Mouse (Mus musculus): ENCODE measurements around the gene Bves. TPM values are rescaled to one million over a fixed set of nuclear protein-coding genes. Genes with fewer than 3 reads are reported as not detected.
"Not testable (repeated sequence)": the region's sequence is repeated elsewhere in the genome, so short reads cannot be mapped to it uniquely, and the experiment has no call there.

Bves gene
- polyA plus RNA-seq, 1 experiment = 0.70 TPM

DNA sequence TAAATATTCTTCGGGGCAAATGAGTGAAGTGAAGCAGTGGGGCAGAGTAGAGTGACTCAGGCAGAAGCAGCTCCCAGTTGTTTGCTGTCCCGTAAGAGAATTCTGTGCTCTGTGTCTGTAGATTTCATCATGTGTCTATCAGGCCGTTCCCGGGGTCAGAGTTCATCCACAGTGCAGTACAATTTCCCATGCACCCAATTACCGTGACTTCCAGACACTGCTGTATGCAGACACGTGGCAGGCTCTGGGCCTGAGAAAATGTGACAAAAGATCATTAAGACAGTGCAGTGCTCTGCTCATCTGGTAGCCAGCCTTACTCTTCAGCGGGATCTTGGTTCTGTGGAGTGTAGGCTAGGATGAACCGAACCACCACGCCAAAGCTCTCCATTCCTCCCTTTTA is 9.6 kb downstream of the Bves start:
- Histone ChIP-seq H3K4me3 (ENCODE audit: control insufficient read depth, insufficient read depth, low read length) (no peak overlapping the region), H3K4me1 (replicated peaks; ENCODE audit: control insufficient read depth, insufficient read depth, low read length) (no peaks in the 10 kb centered on the region), H3K27me3 (ENCODE audit: control insufficient read depth, insufficient read depth, low read length) (no peaks in the 10 kb centered on the region), H3K27ac (ENCODE audit: control insufficient read depth, insufficient read depth, low read length) (no peak overlapping the region), H3K36me3 (ENCODE audit: control insufficient read depth, insufficient read depth, low read length) (no peaks in the 10 kb centered on the region)
- no peak for DNase-seq
- TF ChIP-seq POLR2A (IDR thresholded peaks at IDR 0.05; ENCODE audit: control insufficient read depth, extremely low read depth, insufficient read depth, low read length, poor library complexity) (no peak), CTCF (IDR thresholded peaks at IDR 0.05; ENCODE audit: borderline replicate concordance, control insufficient read depth, extremely low read depth, insufficient read depth, low read length, poor library complexity) (no peak)
- 93% methylated on average over 9 of the region's 9 CpGs for WGBS

- not testable (repeated sequence) for H3K36me3 ChIP-seq (ENCODE audit: control insufficient read depth, insufficient read depth, low read length); H3K27ac ChIP-seq (ENCODE audit: control insufficient read depth, insufficient read depth, low read length); H3K4me3 ChIP-seq (ENCODE audit: control insufficient read depth, insufficient read depth, low read length); H3K27me3 ChIP-seq (ENCODE audit: control insufficient read depth, insufficient read depth, low read length); H3K4me1 ChIP-seq (replicated peaks; ENCODE audit: control insufficient read depth, insufficient read depth, low read length); DNase-seq
- 92% methylated on average over 3 of the region's 3 CpGs for WGBS
Measured at GRCm38 (mm10) chr10:45348143-45348542, 12.6 kb downstream of the Bves start.

- Histone ChIP-seq H3K27ac (ENCODE audit: control insufficient read depth, insufficient read depth, low read length) (no peak overlapping the region), H3K36me3 (ENCODE audit: control insufficient read depth, insufficient read depth, low read length) (no peaks in the 10 kb centered on the region), H3K27me3 (ENCODE audit: control insufficient read depth, insufficient read depth, low read length) (no peaks in the 10 kb centered on the region), H3K4me3 (ENCODE audit: control insufficient read depth, insufficient read depth, low read length) (no peak overlapping the region), H3K4me1 (replicated peaks; ENCODE audit: control insufficient read depth, insufficient read depth, low read length) (no peaks in the 10 kb centered on the region)
- no peak for DNase-seq
- WGBS = 93% methylated on average over 6 of the region's 6 CpGs
- no peak for TF ChIP-seq POLR2A (IDR thresholded peaks at IDR 0.05; ENCODE audit: control insufficient read depth, extremely low read depth, insufficient read depth, low read length, poor library complexity)
- TF ChIP-seq CTCF (IDR thresholded peaks at IDR 0.05; ENCODE audit: borderline replicate concordance, control insufficient read depth, extremely low read depth, insufficient read depth, low read length, poor library complexity) = no peak
Measured at GRCm38 (mm10) chr10:45356091-45356490, 20.5 kb downstream of the Bves start.

DNA sequence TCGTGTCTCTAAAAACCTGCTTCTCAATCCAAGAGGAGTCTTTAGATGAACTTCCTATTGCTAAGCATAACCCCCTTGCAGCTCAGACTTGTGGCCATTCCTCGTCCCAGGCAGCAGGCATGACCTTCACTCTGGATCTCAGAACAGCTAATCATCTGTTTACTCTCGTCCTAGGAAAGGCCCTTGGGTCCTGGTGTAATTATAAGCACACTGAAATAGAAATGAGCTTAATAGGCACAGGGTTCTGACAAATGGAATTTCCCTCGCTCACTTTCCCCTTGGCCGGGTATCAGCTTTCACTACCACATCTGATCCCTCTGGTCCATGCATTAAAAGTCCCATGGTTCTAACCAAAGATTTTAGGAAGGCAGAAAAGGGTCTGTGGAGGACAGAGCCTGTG is 27.8 kb downstream of the Bves start:
- no peak overlapping the region for H3K27ac ChIP-seq (ENCODE audit: control insufficient read depth, insufficient read depth, low read length)
- whole genome bisulfite sequencing = 69% methylated on average over 5 of the region's 5 CpGs
- TF ChIP-seq CTCF (IDR thresholded peaks at IDR 0.05; ENCODE audit: borderline replicate concordance, control insufficient read depth, extremely low read depth, insufficient read depth, low read length, poor library complexity) (no peak), POLR2A (IDR thresholded peaks at IDR 0.05; ENCODE audit: control insufficient read depth, extremely low read depth, insufficient read depth, low read length, poor library complexity) (no peak)
- H3K36me3 ChIP-seq (ENCODE audit: control insufficient read depth, insufficient read depth, low read length) = no peaks in the 10 kb centered on the region
- DNase-seq = no peak
- no peak overlapping the region for H3K4me3 ChIP-seq (ENCODE audit: control insufficient read depth, insufficient read depth, low read length)
- H3K4me1 ChIP-seq (replicated peaks; ENCODE audit: control insufficient read depth, insufficient read depth, low read length) = no peaks in the 10 kb centered on the region
- no peaks in the 10 kb centered on the region for H3K27me3 ChIP-seq (ENCODE audit: control insufficient read depth, insufficient read depth, low read length)

DNA sequence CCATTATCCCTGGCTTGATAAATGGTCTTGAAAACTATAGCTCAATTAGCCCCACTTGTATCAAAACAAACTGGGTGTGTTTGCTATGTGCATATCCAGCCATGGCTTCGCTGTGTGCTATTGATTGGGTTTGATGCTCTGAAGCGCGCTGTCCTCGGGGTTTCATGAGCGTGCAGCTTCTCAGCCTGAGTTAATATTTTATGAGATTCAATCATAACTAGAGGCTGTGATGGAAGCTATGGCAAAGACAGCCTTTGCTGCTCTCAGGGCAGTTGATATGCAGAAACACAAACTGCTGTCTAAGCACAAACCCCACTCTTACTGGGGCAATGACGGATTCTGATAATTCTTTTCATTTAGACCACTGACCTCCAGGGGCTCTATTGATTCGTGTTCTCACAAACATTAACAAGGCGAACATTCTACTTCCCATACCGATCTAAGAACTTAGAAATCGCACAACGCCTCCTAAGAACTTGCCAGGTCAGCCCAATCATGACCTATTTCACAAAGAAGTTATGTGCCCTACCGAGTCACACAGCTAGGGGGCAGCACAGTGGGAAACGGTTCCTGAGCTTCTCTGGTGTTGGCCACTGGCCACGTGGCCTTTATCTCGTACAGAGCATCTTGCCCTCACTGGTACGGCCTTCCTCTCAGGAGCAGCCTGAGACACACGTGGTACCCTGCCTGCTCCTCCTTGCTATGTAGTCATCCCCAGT is 31.6 kb downstream of the Bves start:
- Histone ChIP-seq H3K4me3 (ENCODE audit: control insufficient read depth, insufficient read depth, low read length) (no peak overlapping the region), H3K27ac (ENCODE audit: control insufficient read depth, insufficient read depth, low read length) (no peak overlapping the region), H3K4me1 (replicated peaks; ENCODE audit: control insufficient read depth, insufficient read depth, low read length) (no peaks in the 10 kb centered on the region), H3K27me3 (ENCODE audit: control insufficient read depth, insufficient read depth, low read length) (no peaks in the 10 kb centered on the region), H3K36me3 (ENCODE audit: control insufficient read depth, insufficient read depth, low read length) (no peaks in the 10 kb centered on the region)
- DNase-seq = no peak
- WGBS = 90% methylated on average over 17 of the region's 17 CpGs
- TF ChIP-seq POLR2A (IDR thresholded peaks at IDR 0.05; ENCODE audit: control insufficient read depth, extremely low read depth, insufficient read depth, low read length, poor library complexity) (no peak), CTCF (IDR thresholded peaks at IDR 0.05; ENCODE audit: borderline replicate concordance, control insufficient read depth, extremely low read depth, insufficient read depth, low read length, poor library complexity) (no peak)

- H3K36me3 ChIP-seq (ENCODE audit: control insufficient read depth, insufficient read depth, low read length) = no peaks in the 10 kb centered on the region
- WGBS = 91% methylated on average over 3 of the region's 3 CpGs
- TF ChIP-seq CTCF (IDR thresholded peaks at IDR 0.05; ENCODE audit: borderline replicate concordance, control insufficient read depth, extremely low read depth, insufficient read depth, low read length, poor library complexity) = no peak
- TF ChIP-seq POLR2A (IDR thresholded peaks at IDR 0.05; ENCODE audit: control insufficient read depth, extremely low read depth, insufficient read depth, low read length, poor library complexity) = no peak
- no peaks in the 10 kb centered on the region for H3K4me1 ChIP-seq (replicated peaks; ENCODE audit: control insufficient read depth, insufficient read depth, low read length)
- H3K4me3 ChIP-seq (ENCODE audit: control insufficient read depth, insufficient read depth, low read length) = no peak overlapping the region
- H3K27me3 ChIP-seq (ENCODE audit: control insufficient read depth, insufficient read depth, low read length) = no peaks in the 10 kb centered on the region
- DNase-seq = no peak
- H3K27ac ChIP-seq (ENCODE audit: control insufficient read depth, insufficient read depth, low read length) = no peak overlapping the region
Measured at GRCm38 (mm10) chr10:45369639-45370038, 34.1 kb downstream of the Bves start.

DNA sequence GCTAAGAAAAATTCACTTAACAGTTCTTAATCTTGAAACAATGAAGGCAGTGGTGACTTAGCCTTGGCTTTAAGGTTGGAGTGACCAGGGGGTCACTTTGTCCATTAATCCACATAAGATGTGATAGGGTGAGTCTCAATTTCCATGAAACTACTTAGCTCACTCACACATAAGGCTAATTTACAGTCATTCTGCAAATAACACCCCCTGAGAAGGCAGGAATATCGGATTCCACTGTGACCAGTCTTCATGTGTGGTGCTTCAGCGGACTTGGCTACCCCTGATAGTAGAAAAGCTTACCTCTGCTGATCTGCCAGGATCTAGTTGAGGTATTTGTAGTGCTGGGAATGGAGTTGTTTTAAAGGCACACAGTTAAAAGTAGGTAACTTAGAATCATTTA is 35.0 kb downstream of the Bves start:
- Histone ChIP-seq H3K27me3 (ENCODE audit: control insufficient read depth, insufficient read depth, low read length) (no peaks in the 10 kb centered on the region), H3K36me3 (ENCODE audit: control insufficient read depth, insufficient read depth, low read length) (no peaks in the 10 kb centered on the region), H3K4me1 (replicated peaks; ENCODE audit: control insufficient read depth, insufficient read depth, low read length) (no peaks in the 10 kb centered on the region), H3K27ac (ENCODE audit: control insufficient read depth, insufficient read depth, low read length) (no peak overlapping the region), H3K4me3 (ENCODE audit: control insufficient read depth, insufficient read depth, low read length) (no peak overlapping the region)
- DNase-seq = no peak
- TF ChIP-seq POLR2A (IDR thresholded peaks at IDR 0.05; ENCODE audit: control insufficient read depth, extremely low read depth, insufficient read depth, low read length, poor library complexity) (no peak), CTCF (IDR thresholded peaks at IDR 0.05; ENCODE audit: borderline replicate concordance, control insufficient read depth, extremely low read depth, insufficient read depth, low read length, poor library complexity) (no peak)
- WGBS = 86% methylated on average over 2 of the region's 2 CpGs
